Mouse (Mus musculus) erythroblast, embryonic 14.5 days (primary cell): ENCODE measurements around the gene Clps.

ENCODE experiments used
- GATA1 ChIP-seq: IDR thresholded peaks from 2 replicates; pipeline ENCODE4 v1.6.1; 2012; ENCODE audit warnings: low read length, inconsistent platforms, mixed read lengths
- TAL1 ChIP-seq: IDR thresholded peaks from 3 replicates; pipeline ENCODE4 v1.6.1; 2012; ENCODE audit warnings: low read length, inconsistent platforms, mixed read lengths

DNA sequence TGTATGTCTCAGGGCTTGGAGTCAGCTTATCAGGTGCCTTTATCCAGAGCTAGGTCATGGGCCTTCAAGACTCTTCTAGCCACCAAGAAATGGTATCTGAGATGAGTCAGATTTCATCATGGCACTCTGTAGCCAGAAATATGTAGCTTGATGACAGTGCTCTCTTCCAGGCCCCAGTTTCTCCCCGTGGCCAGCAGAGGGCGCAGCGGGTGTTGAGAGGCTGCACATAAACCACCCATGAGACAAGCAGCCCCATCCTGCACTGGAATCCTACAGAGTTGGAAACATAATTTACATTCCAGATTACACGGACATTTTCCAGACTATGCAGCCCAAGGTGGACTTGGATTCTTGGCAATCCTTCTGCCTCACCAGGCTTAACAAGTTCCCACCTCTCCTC is 32.4 kb upstream of the Clps start:
- TF ChIP-seq TAL1, result no peak
- no peak for TF ChIP-seq GATA1
